Mouse (Mus musculus) E14TG2a.4 (cell line): ENCODE measurements around the gene Bglap2.

Experiments used
- CTCF ChIP-seq: conservative IDR thresholded peaks from 2 replicates; pipeline ENCODE4 v1.5.1; 2014; ENCODE audit warnings: low read length
- NANOG ChIP-seq: IDR thresholded peaks from 2 replicates; pipeline ENCODE4 v1.6.1; 2014; ENCODE audit warnings: borderline replicate concordance, low read length, mixed read lengths
- POU5F1 ChIP-seq: IDR thresholded peaks from 2 replicates; pipeline ENCODE4 v1.6.1; 2014; ENCODE audit warnings: low read length, borderline replicate concordance

GRCm38 (mm10) chr3:88407090-88407489 lies 28.6 kb upstream of the Bglap2 start:
- TF ChIP-seq CTCF = peak; percentile 73
- TF ChIP-seq POU5F1 = no peak
- no peak for TF ChIP-seq NANOG
